Mouse (Mus musculus): ENCODE data around the gene Cenpa. TPM values are rescaled to one million over a fixed set of nuclear protein-coding genes. Genes with fewer than 3 reads are reported as not detected.
A peak's percentile ranks its signal among the peaks of the same experiment; 100 is the strongest.

The Cenpa gene
- 22.6 and 30.5 TPM in 2 replicates for polyA plus RNA-seq (2015; fragmentation: Nextera tagmentation; extraction: Ambion mirVana)

GRCm38 (mm10) chr5:30666391-30667195, at the start of gene Cenpa:
TSS of gene Cenpa (plus strand) at chr5:30666777.
- no peaks in the 10 kb centered on the region for H3K9me3 ChIP-seq (replicated peaks; ENCODE audit: control insufficient read depth, low read length, poor library complexity, severe bottlenecking)
- H3K36me3 ChIP-seq (ENCODE audit: control insufficient read depth, insufficient read depth, low read length) = no peaks in the 10 kb centered on the region
- no peaks in the 10 kb centered on the region for H3K27me3 ChIP-seq (ENCODE audit: control insufficient read depth, insufficient read depth, low read depth, low read length)
- peak within 1 kb of the TSS; percentile 65 for H3K9ac ChIP-seq (ENCODE audit: low read depth, low read length)
- WGBS = under 1% methylated on average over 40 of the region's 40 CpGs
- peak within 1 kb of the TSS; percentile 71 for H3K4me2 ChIP-seq (ENCODE audit: low read length)
- H3K4me1 ChIP-seq (ENCODE audit: control insufficient read depth, insufficient read depth, low read length) = peaks cover 2% of the 10 kb centered on the region
- H3K27ac ChIP-seq (ENCODE audit: low read length) = peak within 1 kb of the TSS; percentile 67
- ATAC-seq = peak; percentile 96
- H3K4me3 ChIP-seq (ENCODE audit: low read depth, low read length) = peak within 1 kb of the TSS; percentile 72

DNA sequence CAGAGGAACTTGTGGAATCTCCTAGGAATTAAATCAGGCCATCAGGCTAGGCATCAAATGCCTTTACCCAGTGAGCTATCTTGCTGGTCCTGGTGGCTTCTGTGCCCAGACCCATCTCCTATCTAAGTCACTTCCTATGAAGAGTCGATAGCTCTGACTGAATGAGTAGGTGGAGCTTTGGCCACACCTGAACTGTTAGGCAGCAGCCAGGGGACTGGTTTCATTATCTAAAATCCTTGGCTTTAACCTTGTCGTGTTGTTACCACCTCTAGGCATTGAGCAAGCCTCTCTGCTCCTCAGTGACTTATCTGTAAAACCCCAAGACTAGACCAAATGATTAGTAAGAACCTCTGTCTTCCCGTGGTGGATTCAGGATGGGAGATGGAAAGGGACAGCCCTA, 49.2 kb upstream of the Cenpa start:
- H3K4me2 ChIP-seq (ENCODE audit: low read length) = no peak overlapping the region
- 36% methylated on average over 3 of the region's 3 CpGs for WGBS
- H3K4me1 ChIP-seq (ENCODE audit: control insufficient read depth, insufficient read depth, low read length) = peaks cover 8% of the 10 kb centered on the region; the same call in 1 of the 2 replicates
- H3K4me3 ChIP-seq (ENCODE audit: low read depth, low read length) = no peak overlapping the region
- H3K27me3 ChIP-seq (ENCODE audit: control insufficient read depth, insufficient read depth, low read depth, low read length) = peaks cover 12% of the 10 kb centered on the region
- ATAC-seq = no peak
- no peaks in the 10 kb centered on the region for H3K36me3 ChIP-seq (ENCODE audit: control insufficient read depth, insufficient read depth, low read length)
- no peak overlapping the region for H3K27ac ChIP-seq (ENCODE audit: low read length)
- H3K9ac ChIP-seq (ENCODE audit: low read depth, low read length) = no peak overlapping the region
- H3K9me3 ChIP-seq (replicated peaks; ENCODE audit: control insufficient read depth, low read length, poor library complexity, severe bottlenecking) = no peaks in the 10 kb centered on the region

DNA sequence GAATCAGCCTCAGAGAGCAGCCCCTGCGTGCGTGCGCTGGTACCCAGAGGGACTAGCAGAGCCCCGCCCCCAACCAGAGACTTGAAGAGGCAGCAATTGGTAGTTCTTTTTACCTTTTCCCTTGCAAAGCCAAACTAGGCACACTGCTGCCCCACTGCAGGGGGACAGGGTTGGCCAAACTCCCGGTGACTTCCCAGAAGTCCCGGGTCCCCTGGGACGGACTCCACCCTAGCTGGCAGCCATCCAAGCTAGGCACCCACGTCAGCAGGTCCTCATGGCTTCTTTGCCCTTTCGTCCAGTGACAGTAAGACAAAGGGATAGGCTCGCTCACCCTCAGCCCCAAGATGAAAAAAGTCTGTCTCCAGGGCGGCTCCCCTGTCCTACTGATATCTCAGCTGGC, 48.7 kb upstream of the Cenpa start:
- 34% methylated on average over 11 of the region's 11 CpGs for WGBS
- no peak overlapping the region for H3K4me2 ChIP-seq (ENCODE audit: low read length)

GRCm38 (mm10) chr5:30618376-30619003, 48.1 kb upstream of the Cenpa start:
- no peak overlapping the region for H3K9ac ChIP-seq (ENCODE audit: low read depth, low read length)
- no peak overlapping the region for H3K4me3 ChIP-seq (ENCODE audit: low read depth, low read length)
- peaks cover 14% of the 10 kb centered on the region for H3K4me1 ChIP-seq (ENCODE audit: control insufficient read depth, insufficient read depth, low read length)
- H3K36me3 ChIP-seq (ENCODE audit: control insufficient read depth, insufficient read depth, low read length) = no peaks in the 10 kb centered on the region
- H3K9me3 ChIP-seq (replicated peaks; ENCODE audit: control insufficient read depth, low read length, poor library complexity, severe bottlenecking) = no peaks in the 10 kb centered on the region
- no peak for ATAC-seq
- WGBS = 85% methylated on average over 8 of the region's 8 CpGs
- H3K27ac ChIP-seq (ENCODE audit: low read length) = no peak overlapping the region
- H3K27me3 ChIP-seq (ENCODE audit: control insufficient read depth, insufficient read depth, low read depth, low read length) = peaks cover 18% of the 10 kb centered on the region
- no peak overlapping the region for H3K4me2 ChIP-seq (ENCODE audit: low read length)

More for the DNA sequence above, 48.7 kb upstream of the Cenpa start:
- no peaks in the 10 kb centered on the region for H3K9me3 ChIP-seq (replicated peaks; ENCODE audit: control insufficient read depth, low read length, poor library complexity, severe bottlenecking)
- no peak overlapping the region for H3K9ac ChIP-seq (ENCODE audit: low read depth, low read length)
- H3K4me1 ChIP-seq (ENCODE audit: control insufficient read depth, insufficient read depth, low read length) = peaks cover 13% of the 10 kb centered on the region
- no peak overlapping the region for H3K27ac ChIP-seq (ENCODE audit: low read length)
- no peaks in the 10 kb centered on the region for H3K36me3 ChIP-seq (ENCODE audit: control insufficient read depth, insufficient read depth, low read length)
- peaks cover 17% of the 10 kb centered on the region for H3K27me3 ChIP-seq (ENCODE audit: control insufficient read depth, insufficient read depth, low read depth, low read length)
- no peak overlapping the region for H3K4me3 ChIP-seq (ENCODE audit: low read depth, low read length)
- ATAC-seq = no peak

GRCm38 (mm10) chr5:30619211-30619610, 47.4 kb upstream of the Cenpa start:
- Histone ChIP-seq H3K4me2 (ENCODE audit: low read length) (no peak overlapping the region), H3K4me1 (ENCODE audit: control insufficient read depth, insufficient read depth, low read length) (peaks cover 14% of the 10 kb centered on the region), H3K27me3 (ENCODE audit: control insufficient read depth, insufficient read depth, low read depth, low read length) (peaks cover 18% of the 10 kb centered on the region), H3K4me3 (ENCODE audit: low read depth, low read length) (no peak overlapping the region), H3K36me3 (ENCODE audit: control insufficient read depth, insufficient read depth, low read length) (no peaks in the 10 kb centered on the region), H3K27ac (ENCODE audit: low read length) (no peak overlapping the region), H3K9me3 (replicated peaks; ENCODE audit: control insufficient read depth, low read length, poor library complexity, severe bottlenecking) (no peaks in the 10 kb centered on the region), H3K9ac (ENCODE audit: low read depth, low read length) (no peak overlapping the region)
- WGBS = 87% methylated on average over 2 of the region's 2 CpGs
- no peak for ATAC-seq

GRCm38 (mm10) chr5:30620567-30620966, 46.0 kb upstream of the Cenpa start:
- Histone ChIP-seq H3K27me3 (ENCODE audit: control insufficient read depth, insufficient read depth, low read depth, low read length) (peaks cover 18% of the 10 kb centered on the region), H3K36me3 (ENCODE audit: control insufficient read depth, insufficient read depth, low read length) (no peaks in the 10 kb centered on the region), H3K4me3 (ENCODE audit: low read depth, low read length) (no peak overlapping the region), H3K4me2 (ENCODE audit: low read length) (no peak overlapping the region), H3K4me1 (ENCODE audit: control insufficient read depth, insufficient read depth, low read length) (peaks cover 11% of the 10 kb centered on the region), H3K27ac (ENCODE audit: low read length) (no peak overlapping the region), H3K9ac (ENCODE audit: low read depth, low read length) (no peak overlapping the region), H3K9me3 (replicated peaks; ENCODE audit: control insufficient read depth, low read length, poor library complexity, severe bottlenecking) (no peaks in the 10 kb centered on the region)
- over 99% methylated on average over 20 of the region's 20 CpGs for WGBS
- ATAC-seq = no peak

- Histone ChIP-seq H3K4me2 (ENCODE audit: low read length) (no peak overlapping the region; the same call in 1 of the 2 replicates), H3K36me3 (ENCODE audit: control insufficient read depth, insufficient read depth, low read length) (no peaks in the 10 kb centered on the region), H3K4me3 (ENCODE audit: low read depth, low read length) (no peak overlapping the region), H3K9ac (ENCODE audit: low read depth, low read length) (no peak overlapping the region), H3K4me1 (ENCODE audit: control insufficient read depth, insufficient read depth, low read length) (peaks cover 11% of the 10 kb centered on the region), H3K27me3 (ENCODE audit: control insufficient read depth, insufficient read depth, low read depth, low read length) (peaks cover 18% of the 10 kb centered on the region), H3K9me3 (replicated peaks; ENCODE audit: control insufficient read depth, low read length, poor library complexity, severe bottlenecking) (no peaks in the 10 kb centered on the region), H3K27ac (ENCODE audit: low read length) (no peak overlapping the region)
- no peak for ATAC-seq
- WGBS = 94% methylated on average over 9 of the region's 9 CpGs
These were observed 45.3 kb upstream of the Cenpa start for GRCm38 (mm10) chr5:30621211-30621790.

DNA sequence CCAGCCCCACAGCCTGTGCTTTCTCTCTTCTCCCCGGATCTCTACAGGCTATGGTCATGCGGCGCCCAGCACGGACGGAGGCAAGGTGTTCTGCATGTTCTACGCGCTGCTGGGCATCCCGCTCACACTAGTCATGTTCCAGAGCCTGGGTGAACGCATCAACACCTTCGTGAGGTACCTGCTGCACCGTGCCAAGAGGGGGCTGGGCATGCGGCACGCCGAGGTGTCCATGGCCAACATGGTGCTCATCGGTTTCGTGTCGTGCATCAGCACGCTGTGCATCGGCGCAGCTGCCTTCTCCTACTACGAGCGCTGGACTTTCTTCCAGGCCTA, 44.8 kb upstream of the Cenpa start:
- Histone ChIP-seq H3K27ac (ENCODE audit: low read length) (no peak overlapping the region), H3K4me2 (ENCODE audit: low read length) (peak overlapping the region; percentile 65), H3K9me3 (replicated peaks; ENCODE audit: control insufficient read depth, low read length, poor library complexity, severe bottlenecking) (no peaks in the 10 kb centered on the region), H3K4me3 (ENCODE audit: low read depth, low read length) (peak overlapping the region; percentile 37), H3K36me3 (ENCODE audit: control insufficient read depth, insufficient read depth, low read length) (no peaks in the 10 kb centered on the region), H3K4me1 (ENCODE audit: control insufficient read depth, insufficient read depth, low read length) (peaks cover 11% of the 10 kb centered on the region), H3K9ac (ENCODE audit: low read depth, low read length) (peak overlapping the region; percentile 50; the same call in 1 of the 2 replicates), H3K27me3 (ENCODE audit: control insufficient read depth, insufficient read depth, low read depth, low read length) (peaks cover 18% of the 10 kb centered on the region)
- 49% methylated on average over 22 of the region's 22 CpGs for WGBS
- 0 out of 2 replicates have a peak, but pooled peaks have one; percentile 6 for ATAC-seq
